Mouse (Mus musculus): Measurements from ENCODE around the gene Adra1b. TPM values are rescaled to one million over a fixed set of nuclear protein-coding genes. Genes with fewer than 3 reads are reported as not detected.

The Adra1b gene
- polyA plus RNA-seq, 1 experiment, result 2.7 TPM

GRCm38 (mm10) chr11:43773725-43774124, 127.3 kb downstream of the Adra1b start:
- no peak for TF ChIP-seq CEBPB (IDR thresholded peaks at IDR 0.05; ENCODE audit: low read depth)
- peak; percentile 81 for TF ChIP-seq MYOD1 (IDR thresholded peaks at IDR 0.05; ENCODE audit: control insufficient read depth, insufficient read length, low read depth)
- Histone ChIP-seq H3K36me3 (ENCODE audit: control insufficient read depth, insufficient read depth) (no peaks in the 10 kb centered on the region), H3K79me3 (ENCODE audit: low read depth) (no peaks in the 10 kb centered on the region), H3K79me2 (ENCODE audit: control insufficient read depth, insufficient read depth) (no peaks in the 10 kb centered on the region), H3K4me3 (ENCODE audit: insufficient read depth, poor library complexity, severe bottlenecking) (no peak overlapping the region), H3K27me3 (ENCODE audit: control insufficient read depth, insufficient read depth, insufficient read length) (no peaks in the 10 kb centered on the region), H3ac (ENCODE audit: control insufficient read depth, insufficient read length, low read depth) (no peak overlapping the region)

GRCm38 (mm10) chr11:43770110-43770509, 130.9 kb downstream of the Adra1b start:
- no peaks in the 10 kb centered on the region for H3K27me3 ChIP-seq (ENCODE audit: control insufficient read depth, insufficient read depth, insufficient read length)
- no peaks in the 10 kb centered on the region for H3K79me3 ChIP-seq (ENCODE audit: low read depth)
- TF ChIP-seq CEBPB (IDR thresholded peaks at IDR 0.05; ENCODE audit: low read depth) (no peak), MYOG (IDR thresholded peaks at IDR 0.05; ENCODE audit: control insufficient read depth, extremely low read depth, insufficient read length) (no peak), FOSL1 (IDR thresholded peaks at IDR 0.05; ENCODE audit: insufficient read depth, low read length, poor library complexity, severe bottlenecking) (no peak), MAX (IDR thresholded peaks at IDR 0.05) (no peak), MYOD1 (IDR thresholded peaks at IDR 0.05; ENCODE audit: control insufficient read depth, insufficient read length, low read depth) (no peak), CTCF (IDR thresholded peaks at IDR 0.05; ENCODE audit: control insufficient read depth, insufficient read depth, insufficient read length) (no peak), USF1 (IDR thresholded peaks at IDR 0.05; ENCODE audit: low read depth) (no peak)
- H3K79me2 ChIP-seq (ENCODE audit: control insufficient read depth, insufficient read depth), result no peaks in the 10 kb centered on the region
- no peak overlapping the region for H3K4me3 ChIP-seq (ENCODE audit: insufficient read depth, poor library complexity, severe bottlenecking)
- H3ac ChIP-seq (ENCODE audit: control insufficient read depth, insufficient read length, low read depth), result no peak overlapping the region
- no peaks in the 10 kb centered on the region for H3K36me3 ChIP-seq (ENCODE audit: control insufficient read depth, insufficient read depth)

GRCm38 (mm10) chr11:43767749-43768148, 133.3 kb downstream of the Adra1b start:
- Histone ChIP-seq H3K79me2 (ENCODE audit: control insufficient read depth, insufficient read depth) (no peaks in the 10 kb centered on the region), H3ac (ENCODE audit: control insufficient read depth, insufficient read length, low read depth) (no peak overlapping the region), H3K27me3 (ENCODE audit: control insufficient read depth, insufficient read depth, insufficient read length) (no peaks in the 10 kb centered on the region), H3K4me3 (ENCODE audit: insufficient read depth, poor library complexity, severe bottlenecking) (no peak overlapping the region), H3K79me3 (ENCODE audit: low read depth) (no peaks in the 10 kb centered on the region), H3K36me3 (ENCODE audit: control insufficient read depth, insufficient read depth) (no peaks in the 10 kb centered on the region)
- TF ChIP-seq CEBPB (IDR thresholded peaks at IDR 0.05; ENCODE audit: low read depth) (no peak), USF1 (IDR thresholded peaks at IDR 0.05; ENCODE audit: low read depth) (no peak), CTCF (IDR thresholded peaks at IDR 0.05; ENCODE audit: control insufficient read depth, insufficient read depth, insufficient read length) (no peak), MAX (IDR thresholded peaks at IDR 0.05) (no peak), FOSL1 (IDR thresholded peaks at IDR 0.05; ENCODE audit: insufficient read depth, low read length, poor library complexity, severe bottlenecking) (no peak), MYOD1 (IDR thresholded peaks at IDR 0.05; ENCODE audit: control insufficient read depth, insufficient read length, low read depth) (no peak)

- H3K4me3 ChIP-seq (ENCODE audit: insufficient read depth, poor library complexity, severe bottlenecking), result peak overlapping the region; percentile 22
- H3K36me3 ChIP-seq (ENCODE audit: control insufficient read depth, insufficient read depth), result no peaks in the 10 kb centered on the region
- H3K79me2 ChIP-seq (ENCODE audit: control insufficient read depth, insufficient read depth), result no peaks in the 10 kb centered on the region
- H3K79me3 ChIP-seq (ENCODE audit: low read depth), result no peaks in the 10 kb centered on the region
- TF ChIP-seq MYOG (IDR thresholded peaks at IDR 0.05; ENCODE audit: control insufficient read depth, extremely low read depth, insufficient read length) (no peak), USF1 (IDR thresholded peaks at IDR 0.05; ENCODE audit: low read depth) (no peak), FOSL1 (IDR thresholded peaks at IDR 0.05; ENCODE audit: insufficient read depth, low read length, poor library complexity, severe bottlenecking) (no peak), MYOD1 (IDR thresholded peaks at IDR 0.05; ENCODE audit: control insufficient read depth, insufficient read length, low read depth) (no peak), CEBPB (IDR thresholded peaks at IDR 0.05; ENCODE audit: low read depth) (no peak), CTCF (IDR thresholded peaks at IDR 0.05; ENCODE audit: control insufficient read depth, insufficient read depth, insufficient read length) (peak; percentile 89), MAX (IDR thresholded peaks at IDR 0.05) (peak; percentile 56)
- no peaks in the 10 kb centered on the region for H3K27me3 ChIP-seq (ENCODE audit: control insufficient read depth, insufficient read depth, insufficient read length)
- H3ac ChIP-seq (ENCODE audit: control insufficient read depth, insufficient read length, low read depth), result peak overlapping the region; percentile 60
These were observed 133.9 kb downstream of the Adra1b start for GRCm38 (mm10) chr11:43766922-43767648.

- H3ac ChIP-seq (ENCODE audit: control insufficient read depth, insufficient read length, low read depth), result no peak overlapping the region
- H3K36me3 ChIP-seq (ENCODE audit: control insufficient read depth, insufficient read depth), result no peaks in the 10 kb centered on the region
- no peaks in the 10 kb centered on the region for H3K79me3 ChIP-seq (ENCODE audit: low read depth)
- H3K79me2 ChIP-seq (ENCODE audit: control insufficient read depth, insufficient read depth), result no peaks in the 10 kb centered on the region
- no peak for TF ChIP-seq MYOG (IDR thresholded peaks at IDR 0.05; ENCODE audit: control insufficient read depth, extremely low read depth, insufficient read length)
- no peak for TF ChIP-seq CTCF (IDR thresholded peaks at IDR 0.05; ENCODE audit: control insufficient read depth, insufficient read depth, insufficient read length)
- peaks cover 6% of the 10 kb centered on the region for H3K27me3 ChIP-seq (ENCODE audit: control insufficient read depth, insufficient read depth, insufficient read length)
- H3K4me3 ChIP-seq (ENCODE audit: insufficient read depth, poor library complexity, severe bottlenecking), result no peak overlapping the region
These were observed 142.6 kb downstream of the Adra1b start for GRCm38 (mm10) chr11:43758436-43758835.

- TF ChIP-seq USF1 (IDR thresholded peaks at IDR 0.05; ENCODE audit: low read depth), result no peak
- TF ChIP-seq MAX (IDR thresholded peaks at IDR 0.05), result no peak
- TF ChIP-seq MYOD1 (IDR thresholded peaks at IDR 0.05; ENCODE audit: control insufficient read depth, insufficient read length, low read depth), result no peak
- TF ChIP-seq MYOG (IDR thresholded peaks at IDR 0.05; ENCODE audit: control insufficient read depth, extremely low read depth, insufficient read length), result no peak
- TF ChIP-seq CTCF (IDR thresholded peaks at IDR 0.05; ENCODE audit: control insufficient read depth, insufficient read depth, insufficient read length), result no peak
- TF ChIP-seq FOSL1 (IDR thresholded peaks at IDR 0.05; ENCODE audit: insufficient read depth, low read length, poor library complexity, severe bottlenecking), result no peak
- TF ChIP-seq CEBPB (IDR thresholded peaks at IDR 0.05; ENCODE audit: low read depth), result no peak
- Histone ChIP-seq H3K36me3 (ENCODE audit: control insufficient read depth, insufficient read depth) (no peaks in the 10 kb centered on the region), H3K79me2 (ENCODE audit: control insufficient read depth, insufficient read depth) (no peaks in the 10 kb centered on the region), H3K27me3 (ENCODE audit: control insufficient read depth, insufficient read depth, insufficient read length) (peaks cover 12% of the 10 kb centered on the region), H3K79me3 (ENCODE audit: low read depth) (no peaks in the 10 kb centered on the region), H3K4me3 (ENCODE audit: insufficient read depth, poor library complexity, severe bottlenecking) (no peak overlapping the region), H3ac (ENCODE audit: control insufficient read depth, insufficient read length, low read depth) (no peak overlapping the region)
These were observed 145.6 kb downstream of the Adra1b start for GRCm38 (mm10) chr11:43755411-43755810.
